Mouse (Mus musculus): ENCODE data around the gene Trp53bp1.

Gene Trp53bp1

DNA sequence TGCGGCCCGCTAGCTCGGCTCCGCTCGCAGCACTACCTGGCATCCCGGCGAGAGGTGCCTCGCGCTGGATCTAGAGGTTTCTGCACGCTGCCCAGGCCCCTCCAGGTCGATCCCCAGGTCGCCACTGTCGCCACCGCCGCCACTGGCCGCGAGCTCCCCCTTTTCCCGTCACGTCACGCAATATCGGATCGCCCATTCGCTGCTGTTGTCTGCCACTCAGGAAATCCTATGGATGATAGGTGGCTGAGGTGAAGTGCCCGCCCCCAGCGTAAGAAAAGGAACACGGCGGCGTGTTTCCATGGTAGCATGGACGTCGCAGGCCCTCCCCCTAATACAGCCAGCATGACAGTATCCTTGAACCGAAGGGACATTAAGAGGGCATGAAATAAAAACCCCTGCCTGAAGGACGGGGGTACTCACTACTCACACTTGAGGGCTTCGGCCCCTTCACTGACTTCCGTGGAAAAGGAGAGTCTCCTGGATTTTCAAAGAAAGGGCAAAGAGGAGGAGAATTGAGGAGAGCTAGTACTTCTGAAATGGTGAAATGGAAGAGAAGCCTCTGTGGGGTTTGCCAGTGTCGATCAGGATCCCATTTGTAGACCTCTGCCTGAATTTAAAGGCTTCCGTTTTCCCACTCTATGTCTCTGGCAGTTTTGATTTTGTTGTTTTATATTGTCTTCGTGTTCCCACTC is at the start of gene Trp53bp1:
Trp53bp1 (minus strand) TSS at position 172 of the 692 bp plus-strand sequence.
- peak; percentile 94 to 95 for DNase-seq

DNA sequence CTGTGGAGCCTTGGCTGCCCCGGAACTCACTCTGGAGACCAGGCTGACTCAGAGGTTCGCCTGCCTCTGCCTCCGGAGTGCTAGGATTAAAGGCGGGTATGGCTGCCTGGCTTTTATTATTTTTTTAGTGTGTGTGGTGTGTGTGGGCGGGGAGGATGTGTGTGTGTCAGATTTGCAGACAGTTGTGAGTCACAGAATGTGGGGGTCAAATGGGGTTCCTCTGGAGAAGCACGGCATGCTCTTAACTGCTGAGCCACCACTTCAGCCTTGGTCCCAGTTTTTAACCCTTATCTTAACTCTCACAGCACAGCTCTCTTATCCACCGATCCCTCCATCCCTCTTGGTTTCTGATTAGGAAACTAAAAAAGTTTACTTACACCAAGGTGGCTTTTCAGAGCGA is 45.1 kb upstream of the Trp53bp1 start:
- DNase-seq: no peak

DNA sequence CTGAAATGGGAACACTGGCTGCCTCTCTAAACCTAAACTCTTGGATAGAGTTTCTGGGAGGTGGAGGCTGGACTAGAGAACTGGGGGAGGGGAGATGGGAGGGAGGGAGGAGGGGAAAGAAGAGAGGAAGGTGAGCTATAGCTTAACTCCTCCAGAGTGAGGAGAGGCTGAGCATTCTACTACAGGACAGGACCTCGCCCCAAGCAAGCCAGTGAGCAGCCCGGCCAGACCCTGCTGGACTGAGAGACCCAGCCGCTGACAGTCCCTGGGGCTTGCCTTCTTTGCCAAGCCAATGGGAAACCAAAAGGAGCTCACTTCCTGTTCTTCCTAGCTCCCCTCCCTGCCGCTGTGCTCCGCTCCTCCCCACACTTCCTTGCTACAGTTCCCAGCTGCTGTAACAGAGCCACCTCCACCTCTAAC is 37.8 kb upstream of the Trp53bp1 start:
- peak; percentile 44 to 54 for DNase-seq

DNA sequence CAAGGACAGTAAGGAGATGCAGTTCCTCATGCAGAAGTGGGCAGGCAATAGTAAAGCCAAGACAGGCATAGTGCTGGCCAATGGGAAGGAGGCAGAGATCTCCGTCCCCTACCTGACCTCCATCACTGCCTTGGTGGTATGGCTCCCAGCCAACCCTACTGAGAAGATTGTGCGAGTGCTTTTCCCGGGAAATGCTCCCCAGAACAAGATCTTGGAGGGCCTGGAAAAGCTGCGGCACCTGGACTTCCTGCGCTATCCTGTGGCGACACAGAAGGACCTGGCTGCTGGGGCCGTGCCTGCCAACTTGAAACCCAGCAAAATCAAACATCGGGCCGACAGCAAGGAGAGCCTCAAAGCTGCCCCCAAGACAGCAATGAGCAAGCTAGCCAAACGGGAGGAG is 28.8 kb upstream of the Trp53bp1 start:
- DNase-seq: no peak

DNA sequence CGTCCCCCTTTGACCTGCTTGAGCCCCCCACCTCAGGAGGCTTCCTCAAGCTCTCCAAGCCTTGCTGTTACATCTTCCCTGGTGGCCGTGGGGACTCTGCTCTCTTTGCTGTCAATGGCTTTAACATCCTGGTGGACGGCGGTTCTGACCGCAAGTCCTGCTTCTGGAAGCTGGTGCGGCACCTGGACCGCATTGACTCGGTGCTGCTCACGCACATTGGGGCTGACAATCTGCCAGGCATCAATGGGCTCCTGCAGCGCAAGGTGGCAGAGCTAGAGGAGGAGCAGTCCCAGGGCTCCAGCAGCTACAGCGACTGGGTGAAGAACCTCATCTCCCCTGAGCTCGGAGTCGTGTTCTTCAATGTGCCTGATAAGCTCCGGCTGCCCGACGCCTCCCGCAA is 28.3 kb upstream of the Trp53bp1 start:
- no peak for DNase-seq

DNA sequence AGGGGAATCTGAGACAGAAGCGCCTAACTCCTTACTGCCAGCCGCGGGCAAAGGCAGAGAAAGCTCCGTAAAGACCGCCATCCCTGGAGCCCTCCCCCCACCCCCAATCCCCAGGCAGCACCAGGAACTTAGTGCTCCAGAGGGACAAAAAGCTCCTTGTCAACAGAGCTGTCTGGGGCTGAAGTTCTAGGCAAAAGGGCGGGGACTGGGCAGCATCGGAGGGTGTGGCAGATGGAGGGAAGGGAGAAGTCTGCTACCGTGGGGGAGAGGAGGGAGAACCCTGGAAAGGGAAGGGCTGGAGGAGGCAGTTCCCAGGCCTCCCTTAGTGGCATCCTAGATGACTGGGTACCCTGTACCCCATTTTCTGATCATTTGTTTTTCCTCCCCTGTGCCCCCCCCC is 26.9 kb upstream of the Trp53bp1 start:
- DNase-seq: no peak

DNA sequence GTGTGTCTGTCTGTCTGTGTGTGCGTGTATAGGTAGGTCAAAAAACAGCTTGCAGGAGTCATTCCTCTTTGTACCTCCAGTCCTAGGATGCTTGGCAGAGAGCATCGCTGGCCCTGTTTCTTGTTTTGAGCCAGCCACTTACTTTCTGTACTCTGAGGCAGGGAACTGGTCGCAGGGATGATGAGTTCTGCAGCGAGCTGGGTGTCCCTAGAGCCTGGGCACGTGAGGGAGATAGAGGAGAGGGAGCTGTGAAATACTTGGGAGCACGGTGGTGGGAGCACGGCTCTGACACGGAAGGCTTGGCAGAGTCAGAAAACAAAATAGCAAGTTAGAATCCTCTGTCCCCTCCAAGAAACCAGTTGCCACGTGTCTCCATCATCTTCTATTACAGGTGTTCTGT is 26.5 kb upstream of the Trp53bp1 start:
- no peak for DNase-seq

DNA sequence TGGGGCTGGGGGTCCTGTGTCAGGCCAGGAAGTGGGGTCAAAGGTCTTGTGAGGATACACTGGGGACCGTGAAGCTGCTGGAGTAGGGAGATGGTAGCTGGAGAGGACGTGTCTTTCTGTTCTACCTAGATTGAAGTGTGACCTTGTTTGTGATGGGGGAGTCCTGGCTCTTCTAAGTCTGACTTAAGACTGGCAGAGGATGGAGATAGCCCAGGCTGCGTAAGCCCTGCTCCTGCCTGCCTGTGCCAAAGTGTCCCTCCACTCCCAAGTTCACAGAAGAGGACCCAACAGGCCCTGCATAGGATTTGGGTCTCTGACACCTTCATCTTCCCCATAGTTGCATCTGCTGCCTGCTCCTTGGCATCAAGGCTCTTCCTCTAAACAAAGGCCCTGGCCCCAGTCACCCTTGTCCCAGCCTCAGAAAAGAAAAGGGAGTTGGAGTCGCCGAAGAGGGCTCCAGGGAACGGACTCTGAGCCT is 25.6 kb upstream of the Trp53bp1 start:
- DNase-seq: no peak

DNA sequence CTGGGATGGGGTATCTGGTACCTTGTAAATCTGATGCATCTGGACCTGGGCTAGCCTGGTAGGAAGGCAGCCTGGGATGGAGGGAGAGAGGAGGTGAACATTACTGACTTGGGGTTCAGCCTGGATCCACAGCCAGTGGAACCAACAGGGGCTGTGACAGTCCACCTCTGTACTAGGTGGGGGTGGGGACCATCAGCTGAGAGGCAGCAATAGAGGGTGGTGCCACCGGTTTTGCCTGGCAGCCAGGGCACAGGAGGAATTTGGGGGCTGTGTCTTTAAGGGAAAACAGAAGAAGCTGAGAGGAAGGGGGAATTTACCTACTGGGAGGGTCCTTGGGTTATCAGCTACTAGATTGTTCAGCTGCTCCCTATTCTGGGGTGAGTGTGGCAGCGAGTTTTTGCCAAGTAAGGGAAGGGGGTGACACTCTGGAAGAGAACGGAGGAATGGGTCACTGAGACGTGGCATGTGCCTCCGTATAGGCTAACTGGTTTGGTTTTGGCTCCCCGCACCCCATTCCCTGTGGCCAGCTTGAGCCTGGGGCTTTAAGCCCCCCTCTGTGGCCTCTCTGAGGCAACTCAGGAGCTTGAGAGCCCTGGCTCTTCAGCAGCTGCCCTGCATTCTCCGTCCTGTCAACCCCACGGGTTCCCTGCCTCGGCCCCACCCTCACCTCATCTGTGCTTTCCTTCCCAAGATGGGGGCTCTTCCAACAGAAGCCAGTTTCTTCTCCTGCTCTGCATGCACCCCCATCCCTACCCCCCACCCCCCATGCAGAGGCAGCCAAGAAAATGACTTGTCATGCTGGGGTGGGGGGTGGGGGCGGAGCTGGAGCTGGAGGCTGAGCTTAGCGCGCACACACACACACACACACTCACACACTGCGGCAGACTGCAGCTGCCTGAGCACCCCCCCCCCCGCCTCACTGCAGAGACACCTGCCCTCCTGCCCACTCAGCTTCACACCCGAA is 24.7 kb upstream of the Trp53bp1 start:
- DNase-seq: no peak

DNA sequence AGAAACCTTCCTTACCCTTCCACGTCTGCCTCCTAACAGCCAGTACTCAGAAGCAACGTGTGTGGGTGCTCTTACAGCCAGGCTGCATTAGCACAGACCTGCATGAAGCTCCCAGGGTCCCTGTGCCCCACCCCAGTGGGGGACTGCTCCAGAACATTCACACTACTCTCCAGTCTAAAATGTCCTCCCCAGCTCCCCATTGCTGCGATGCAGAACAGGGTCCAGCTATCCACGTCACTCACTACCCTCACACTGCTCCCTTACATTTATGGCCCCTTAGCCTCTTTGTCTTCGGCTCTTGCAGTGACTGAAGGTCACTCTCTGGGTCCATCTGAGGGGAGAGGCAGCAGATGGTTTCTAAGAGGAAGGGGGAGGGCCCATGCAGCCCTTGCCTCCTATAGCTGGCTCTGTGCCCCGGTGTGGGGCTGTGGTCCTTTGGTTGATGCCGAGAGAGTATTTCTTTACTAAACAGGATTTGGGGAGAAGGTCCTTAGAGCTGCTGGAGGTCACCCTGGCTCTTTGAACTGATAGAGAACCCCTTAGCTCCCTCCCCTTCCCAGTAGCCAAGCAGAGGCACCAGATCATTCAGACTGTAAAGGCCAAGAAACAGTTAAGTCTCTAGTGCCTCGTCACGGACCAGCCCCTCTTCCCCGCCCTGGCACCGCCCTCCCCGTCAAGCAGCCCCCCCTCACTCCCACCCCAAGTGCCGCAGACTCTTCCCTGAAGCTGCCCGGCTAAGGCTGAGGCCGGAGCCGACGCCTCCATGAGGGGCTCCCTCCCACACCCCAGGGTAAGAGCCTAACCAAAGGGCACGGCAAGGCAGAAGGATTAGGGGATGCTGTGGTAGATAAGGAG is 23.8 kb upstream of the Trp53bp1 start:
- peak; percentile 48 to 50 for DNase-seq

DNA sequence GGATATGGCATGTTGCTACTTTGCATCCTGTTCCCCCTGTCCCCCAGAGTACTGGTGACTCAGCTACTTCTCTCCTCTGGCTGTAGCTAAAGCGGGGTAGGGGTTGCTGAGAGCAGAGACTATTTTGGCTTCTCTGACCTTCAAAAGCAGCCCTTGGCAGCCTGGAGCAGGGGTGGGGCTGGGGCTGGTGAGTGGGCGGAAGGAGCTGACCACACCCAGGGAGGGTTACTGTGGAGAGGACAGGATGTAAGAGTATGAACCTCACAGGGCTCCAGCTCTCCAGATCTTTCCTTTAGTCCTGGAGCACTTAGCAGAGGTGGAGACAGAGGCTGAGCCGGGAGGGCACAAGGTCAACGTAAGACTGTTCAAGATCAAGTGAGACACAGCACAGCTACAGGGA is 23.0 kb upstream of the Trp53bp1 start:
- DNase-seq: peak; percentile 52 to 59

DNA sequence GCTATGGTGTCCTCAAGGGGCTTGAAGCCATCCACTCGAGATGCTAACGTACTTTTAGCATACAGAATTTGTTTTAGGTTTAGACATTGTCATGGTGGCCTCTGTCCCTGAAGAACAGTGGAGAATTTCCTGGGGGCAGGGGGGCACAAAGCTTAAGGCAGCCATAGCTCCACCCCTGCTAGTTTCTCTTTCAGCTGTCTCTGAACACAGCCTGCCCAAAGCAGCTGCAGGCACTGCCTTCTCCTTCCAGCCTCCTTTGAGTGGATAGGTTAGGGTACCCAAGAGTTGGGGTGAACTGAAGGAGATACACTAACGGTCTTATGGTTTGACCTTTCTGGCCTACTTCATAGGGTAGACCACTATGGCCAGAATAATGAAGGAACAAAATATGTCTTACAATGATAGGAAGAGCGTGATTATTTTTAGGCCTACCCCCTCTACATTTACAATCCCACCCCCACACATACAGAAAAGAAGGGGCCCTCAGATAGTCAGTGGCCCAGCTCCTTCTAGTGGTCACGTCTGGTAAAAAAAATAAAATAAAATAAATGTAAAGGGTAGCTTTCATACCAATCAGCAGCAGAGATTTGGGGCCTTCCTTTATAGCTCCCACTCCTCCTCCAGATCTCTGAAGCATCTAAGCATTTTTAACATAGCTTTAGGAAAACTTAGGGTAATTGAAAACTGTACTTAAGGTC is 21.3 kb upstream of the Trp53bp1 start:
- DNase-seq: no peak

DNA sequence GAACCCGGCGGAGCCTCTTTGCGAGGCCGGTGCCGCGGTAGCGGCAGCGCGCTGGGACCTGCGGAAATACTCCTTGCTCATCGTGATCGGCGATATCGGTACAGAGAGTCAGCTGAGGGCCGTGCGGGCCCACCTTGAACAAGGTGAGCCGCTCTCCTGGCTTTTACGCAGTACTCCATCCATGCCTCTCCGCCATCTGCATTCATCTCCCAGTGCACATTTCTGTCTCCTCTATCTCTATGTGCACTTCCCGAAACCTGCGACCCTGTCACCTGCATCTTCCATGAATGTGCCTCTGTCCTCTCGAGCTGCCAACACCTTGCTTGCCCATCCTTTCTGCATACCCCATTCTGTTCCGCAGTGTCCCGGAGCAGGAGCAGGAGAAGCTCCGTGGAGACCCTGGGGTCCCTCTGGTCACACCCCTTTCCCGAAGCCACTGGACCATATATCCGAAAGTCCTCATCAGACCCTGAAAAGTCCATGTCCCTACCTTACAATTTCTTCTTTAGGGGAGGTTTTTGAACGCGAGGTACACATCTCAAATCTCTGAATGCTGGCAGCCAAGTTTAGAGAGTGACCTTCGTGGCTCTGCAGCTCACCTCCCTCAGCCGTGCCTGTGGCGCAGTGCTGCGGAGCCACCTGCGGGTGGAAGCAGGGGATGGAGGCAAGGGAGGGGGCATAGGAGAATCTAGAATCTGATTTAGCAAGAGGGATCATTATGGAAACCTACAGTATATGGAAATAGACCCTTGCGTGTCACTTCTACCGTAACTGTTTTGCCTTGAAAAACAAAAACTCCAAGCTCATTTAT is 18.7 kb upstream of the Trp53bp1 start:
- no peak for DNase-seq

DNA sequence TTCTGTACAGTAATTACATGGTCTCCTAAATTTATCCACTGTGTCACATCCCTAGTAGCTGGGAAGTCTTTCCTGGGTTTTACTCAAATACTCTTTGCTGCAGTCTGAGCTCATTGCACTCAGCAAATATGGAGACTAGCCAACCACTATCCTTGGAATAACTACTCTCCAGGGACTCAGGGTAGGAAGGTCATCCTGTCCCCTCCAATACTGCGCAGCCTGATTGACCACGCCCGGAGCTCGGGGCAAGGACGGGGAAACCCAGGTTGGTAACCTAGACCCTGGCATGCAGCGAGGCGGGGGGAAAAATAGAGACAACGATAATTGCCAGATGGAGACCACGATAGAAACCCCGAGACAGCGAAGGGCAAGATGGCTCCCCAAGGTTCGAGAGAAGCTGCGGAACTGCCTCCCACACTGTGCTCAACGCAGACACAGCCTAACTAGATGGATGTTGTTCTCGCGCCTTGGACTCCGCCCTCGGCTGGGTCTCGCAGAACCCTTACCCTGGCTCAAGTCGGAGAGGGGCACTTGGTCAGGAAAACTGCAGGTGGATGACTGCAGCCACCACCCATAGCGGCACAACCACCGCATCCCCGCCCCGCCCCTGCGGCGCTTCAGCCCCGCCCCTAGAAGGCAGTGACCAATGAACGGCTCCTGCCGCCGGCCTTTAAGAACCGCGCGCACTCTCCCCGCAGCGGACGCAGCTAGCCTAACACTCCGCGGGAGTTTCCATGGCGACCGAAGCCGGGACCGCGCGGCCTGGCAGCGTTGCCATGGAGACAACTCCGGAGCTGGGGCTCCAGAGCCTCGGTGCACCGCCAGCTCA is 17.9 kb upstream of the Trp53bp1 start, which contains the start of gene Map1a:
Map1a (plus strand) TSS at position 700 of the 829 bp plus-strand sequence.
- peak; percentile 90 to 93 for DNase-seq

DNA sequence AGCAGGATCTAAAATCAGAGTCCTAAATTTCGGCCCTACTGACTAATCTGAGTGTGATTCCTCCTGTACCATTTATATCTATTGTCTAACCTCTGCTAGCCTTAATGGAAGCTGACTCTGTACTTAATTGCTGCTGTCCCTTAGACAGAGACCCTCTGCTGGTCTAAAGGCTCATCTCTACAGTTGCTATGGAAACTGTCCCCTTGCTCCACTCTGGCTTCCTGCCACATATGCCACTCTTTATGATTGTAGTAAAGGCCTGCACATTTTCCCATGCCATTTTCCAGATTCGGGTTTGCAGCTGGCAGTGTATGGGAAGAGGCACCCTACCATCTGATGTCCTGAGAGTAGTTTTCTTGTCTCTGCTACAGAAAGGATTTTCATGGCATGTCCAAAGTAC is 16.6 kb upstream of the Trp53bp1 start:
- no peak for DNase-seq

DNA sequence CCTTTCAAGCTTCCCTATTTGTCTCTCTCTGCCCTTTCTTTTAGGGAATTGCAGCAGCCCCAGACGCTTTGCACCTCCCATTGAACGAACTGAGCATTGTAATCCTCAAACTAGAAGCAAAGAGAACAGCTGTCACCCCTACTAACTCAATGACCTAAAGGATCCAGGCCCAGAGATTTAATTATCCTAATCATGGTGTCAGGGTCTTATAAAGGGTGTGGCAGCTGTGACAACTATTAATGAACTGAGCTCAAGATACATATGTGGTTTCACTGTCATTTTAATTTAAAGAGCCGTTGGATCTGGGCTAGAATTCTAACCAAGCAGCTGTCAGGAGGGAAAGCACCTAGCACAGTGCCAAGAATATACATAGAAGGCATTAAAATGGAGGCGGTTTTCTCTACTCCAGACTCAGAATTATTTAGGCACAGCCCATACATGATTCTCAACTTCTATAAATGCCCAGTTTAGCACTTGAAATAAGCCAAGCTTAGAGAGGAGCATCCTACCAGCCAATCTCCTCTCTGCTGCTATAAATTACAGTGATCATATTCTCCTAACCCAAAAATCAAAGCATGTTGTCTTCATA is 815 bp upstream of the Trp53bp1 start:
- DNase-seq: no peak

DNA sequence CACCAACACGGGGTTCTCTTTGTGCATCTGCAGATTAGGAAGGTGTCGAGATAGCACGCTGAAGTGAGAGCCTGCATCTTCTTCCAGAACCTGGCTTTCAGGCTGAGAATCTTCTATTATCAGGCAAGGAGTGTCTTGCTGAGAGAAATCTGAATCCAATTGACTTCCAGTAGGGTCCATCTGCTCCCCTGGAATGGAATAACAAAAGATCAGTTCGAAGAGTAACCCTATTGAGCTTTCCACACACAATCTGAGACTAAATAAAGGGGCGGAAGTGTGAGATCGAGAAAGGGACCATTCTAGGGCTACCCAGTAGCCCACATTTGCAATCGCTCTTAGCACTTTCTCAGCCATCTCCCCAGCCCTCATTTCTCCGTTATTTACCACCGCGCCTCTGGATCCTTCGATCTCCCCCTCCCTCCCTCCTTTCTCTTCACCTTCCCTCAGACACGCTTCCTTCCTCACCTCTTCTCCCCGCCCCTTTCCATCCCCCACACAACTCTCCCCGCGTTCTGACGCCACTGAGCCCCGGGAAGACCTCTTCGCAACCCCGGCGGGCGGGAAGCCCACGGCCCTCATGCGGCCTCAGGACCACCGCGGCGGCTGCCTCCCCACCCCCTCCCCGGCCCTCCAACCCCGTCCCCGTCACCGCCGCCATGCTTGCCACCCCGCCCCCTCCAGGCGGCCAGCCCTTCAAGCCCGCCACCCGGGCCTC is 529 bp downstream of the Trp53bp1 start:
- no peak for DNase-seq

DNA sequence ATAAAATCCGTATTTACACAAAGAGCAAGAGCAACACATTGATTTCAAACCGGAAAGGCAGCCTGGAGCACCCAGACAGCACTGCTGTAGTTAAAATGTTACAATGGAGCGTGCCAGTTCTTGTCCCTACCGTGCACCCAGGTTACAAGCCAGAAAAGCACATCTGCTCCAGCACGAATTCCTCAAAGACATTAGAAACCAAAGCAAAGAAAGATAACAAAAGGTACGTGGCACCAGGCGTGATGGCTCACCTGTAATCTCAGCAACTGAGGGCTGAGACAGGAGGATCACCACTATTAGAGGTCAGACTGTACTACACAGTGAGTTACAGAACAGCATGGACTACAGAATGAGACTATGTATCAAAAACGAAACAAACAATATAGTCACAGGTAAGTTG is 2.8 kb downstream of the Trp53bp1 start:
- no peak for DNase-seq

DNA sequence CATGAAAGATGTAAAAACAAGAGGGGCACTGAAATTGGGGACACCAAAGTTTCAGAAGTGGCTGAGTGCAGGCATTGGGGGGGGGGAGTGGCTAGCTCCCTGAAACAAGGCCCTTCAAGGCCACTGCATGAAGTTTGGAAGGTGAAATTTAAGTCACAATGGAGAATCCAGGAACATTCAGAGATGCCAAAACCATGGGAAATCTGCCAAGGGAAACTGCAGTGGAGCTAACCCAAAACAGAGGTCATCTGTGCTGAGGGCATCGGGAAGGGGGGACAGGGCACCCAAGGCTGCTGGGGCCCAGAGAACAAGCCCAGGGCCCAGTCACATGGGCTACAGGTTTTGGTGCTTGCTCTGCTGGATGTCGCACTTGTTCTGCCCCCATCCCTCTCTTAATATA is 21.4 kb downstream of the Trp53bp1 start:
- no peak for DNase-seq

All from lung, postnatal 4 days (tissue).